Mouse (Mus musculus) heart, embryonic 10.5 days (tissue): ENCODE data around the gene Cela3b. TPM values are rescaled to one million over a fixed set of nuclear protein-coding genes. Genes with fewer than 3 reads are reported as not detected.
A peak's percentile ranks its signal among the peaks of the same experiment; 100 is the strongest.

Source experiments
- DNase-seq: peaks from one replicate; pipeline ENCODE4 v3.0.0-alpha.2; 2017; ENCODE audit warnings: low spot score
- H3K27ac ChIP-seq: fragments of 300-500 bp; sonication (generic); 2 replicates; pipeline ENCODE4 v1.5.1; 2016; ENCODE audit warnings: mild to moderate bottlenecking
- H3K27me3 ChIP-seq: fragments of 300-500 bp; sonication (generic); 2 replicates; pipeline ENCODE4 v1.6.1; 2016; ENCODE audit warnings: mild to moderate bottlenecking; ENCODE audit not compliant: poor library complexity, insufficient read depth, severe bottlenecking
- H3K36me3 ChIP-seq: fragments of 300-500 bp; sonication (generic); 2 replicates; pipeline ENCODE4 v1.6.1; 2016; ENCODE audit warnings: mild to moderate bottlenecking, moderate library complexity
- H3K4me1 ChIP-seq: fragments of 300-500 bp; sonication (generic); 2 replicates; pipeline ENCODE4 v1.6.1; 2016; ENCODE audit warnings: mild to moderate bottlenecking
- H3K4me3 ChIP-seq: fragments of 300-500 bp; sonication (generic); 2 replicates; pipeline ENCODE4 v1.5.1; 2016; ENCODE audit warnings: mild to moderate bottlenecking, moderate library complexity
- H3K9me3 ChIP-seq: fragments of 300-500 bp; sonication (generic); 2 replicates; pipeline ENCODE4 v1.6.1; 2016; ENCODE audit warnings: mild to moderate bottlenecking, moderate library complexity
- WGBS: fragments of 180-500 bp; shearing (Covaris S2); methylation state at CpG from one replicate; pipeline ENCODE4 v1.1.7; 2016; 5-methylcytosine and 5-hydroxymethylcytosine counted together
- polyA plus RNA-seq: library from polyadenylated mRNA; unstranded; fragments of >200 nt; fragmentation: Nextera tagmentation; extraction: Ambion mirVana; gene quantifications from 2 replicates; pipeline ENCODE4 v1.2.1, GENCODE M21; 2016

The Cela3b gene
- not detected in 2 replicates for polyA plus RNA-seq

DNA sequence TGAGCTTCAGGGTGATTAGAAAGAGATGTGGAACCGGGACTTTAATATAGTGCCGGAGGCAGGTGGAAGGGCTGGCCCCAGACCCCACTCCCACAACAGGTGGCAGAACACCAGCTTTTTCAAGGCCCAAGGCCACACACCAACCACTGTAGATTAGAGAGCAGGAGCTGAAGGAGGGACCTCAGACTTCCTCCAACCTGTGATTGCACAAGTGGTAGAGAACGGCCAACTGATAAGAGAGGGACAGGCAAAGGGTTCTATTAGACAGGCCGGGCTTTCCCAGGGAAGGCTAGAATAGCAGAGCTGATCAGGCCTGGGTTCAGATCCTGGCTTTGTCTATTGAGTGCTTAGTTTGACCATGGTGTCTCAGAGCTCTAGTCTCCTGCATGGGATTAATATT lies at the start of gene Cela3b:
Gene Cela3b (minus strand): TSS at position 39 of the 400 bp plus-strand sequence.
- DNase-seq, result no peak
- H3K27me3 ChIP-seq, result no peaks in the 10 kb centered on the region
- no peak within 1 kb of the TSS for H3K27ac ChIP-seq
- 53% methylated on average over 4 of the region's 4 CpGs for WGBS
- H3K36me3 ChIP-seq, result no peaks in the 10 kb centered on the region
- H3K9me3 ChIP-seq, result no peaks in the 10 kb centered on the region
- no peak within 1 kb of the TSS for H3K4me3 ChIP-seq
- H3K4me1 ChIP-seq, result peaks cover 7% of the 10 kb centered on the region; the same call in 1 of the 2 replicates

DNA sequence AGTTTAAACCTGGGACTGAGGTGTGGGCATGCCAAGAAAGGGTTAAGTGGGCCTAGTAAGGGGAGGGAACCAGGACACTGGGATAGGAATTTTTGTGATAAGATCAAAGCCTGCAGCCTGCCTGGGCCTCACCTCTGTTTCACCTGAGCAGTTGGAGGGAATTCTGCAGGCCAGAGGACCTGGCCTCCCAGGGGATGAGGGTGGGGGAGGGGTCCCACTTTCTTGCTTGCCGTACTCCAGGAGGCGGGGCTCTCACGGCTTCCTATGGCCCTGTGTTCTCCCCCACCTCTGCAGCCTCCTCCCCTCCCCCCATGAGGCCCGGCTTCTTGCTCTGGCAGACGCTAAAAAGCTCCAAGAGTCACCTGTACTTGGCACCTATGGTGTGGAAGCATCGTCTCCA lies 49.4 kb upstream of the Cela3b start:
- H3K4me1 ChIP-seq, result peaks cover 95% of the 10 kb centered on the region
- peaks cover 10% of the 10 kb centered on the region; the same call in 1 of the 2 replicates for H3K36me3 ChIP-seq
- H3K27ac ChIP-seq, result peak overlapping the region; percentile 85
- 0% methylated on average over 6 of the region's 6 CpGs for WGBS
- no peak for DNase-seq
- H3K27me3 ChIP-seq, result no peaks in the 10 kb centered on the region
- H3K9me3 ChIP-seq, result no peaks in the 10 kb centered on the region
- peak overlapping the region; percentile 36 for H3K4me3 ChIP-seq

DNA sequence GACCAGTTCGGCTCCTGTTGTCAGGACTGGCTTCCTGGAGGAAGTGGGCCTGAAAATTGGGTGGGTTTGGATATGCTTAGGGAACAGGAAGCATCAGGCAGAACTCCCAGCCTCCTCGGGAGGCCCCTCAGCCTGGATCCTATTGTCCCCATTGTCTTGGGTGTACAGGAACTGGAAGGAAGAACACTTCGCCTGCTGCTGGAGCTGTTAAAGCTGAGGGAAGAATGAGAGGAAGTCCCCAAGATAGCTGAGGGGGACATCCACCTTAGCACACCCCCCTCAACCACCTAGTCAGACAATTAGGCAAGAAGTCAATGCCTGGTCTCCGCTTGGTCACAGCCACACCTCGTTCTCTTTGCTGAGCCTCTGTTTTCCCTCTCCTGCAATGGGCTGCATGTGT lies 48.0 kb upstream of the Cela3b start:
- DNase-seq, result no peak
- 54% methylated on average over 5 of the region's 5 CpGs for WGBS
- no peaks in the 10 kb centered on the region for H3K27me3 ChIP-seq
- peak overlapping the region; percentile 85 for H3K27ac ChIP-seq
- H3K4me1 ChIP-seq, result peaks cover 95% of the 10 kb centered on the region
- H3K36me3 ChIP-seq, result peaks cover 10% of the 10 kb centered on the region; the same call in 1 of the 2 replicates
- no peaks in the 10 kb centered on the region for H3K9me3 ChIP-seq
- 0 out of 2 replicates have a peak overlapping the region, but pooled peaks have one; percentile 37 for H3K4me3 ChIP-seq

- H3K27ac ChIP-seq, result peak overlapping the region; percentile 85
- H3K4me3 ChIP-seq, result peak overlapping the region; percentile 37; the same call in 1 of the 2 replicates
- no peaks in the 10 kb centered on the region for H3K27me3 ChIP-seq
- no peak for DNase-seq
- H3K4me1 ChIP-seq, result peaks cover 100% of the 10 kb centered on the region
- 37% methylated on average over 6 of the region's 6 CpGs for WGBS
- H3K36me3 ChIP-seq, result peaks cover 13% of the 10 kb centered on the region
- H3K9me3 ChIP-seq, result no peaks in the 10 kb centered on the region
These were observed 47.3 kb upstream of the Cela3b start for GRCm38 (mm10) chr4:137477611-137478010.

GRCm38 (mm10) chr4:137476761-137477237 lies 46.5 kb upstream of the Cela3b start:
- peak overlapping the region; percentile 37 for H3K4me3 ChIP-seq
- H3K36me3 ChIP-seq, result peaks cover 9% of the 10 kb centered on the region
- 3% methylated on average over 16 of the region's 17 CpGs for WGBS
- H3K27ac ChIP-seq, result peak overlapping the region; percentile 85
- peaks cover 100% of the 10 kb centered on the region for H3K4me1 ChIP-seq
- H3K27me3 ChIP-seq, result no peaks in the 10 kb centered on the region
- DNase-seq, result no peak
- no peaks in the 10 kb centered on the region for H3K9me3 ChIP-seq

- peaks cover 9% of the 10 kb centered on the region for H3K36me3 ChIP-seq
- peak overlapping the region; percentile 85 for H3K27ac ChIP-seq
- H3K4me1 ChIP-seq, result peaks cover 100% of the 10 kb centered on the region
- H3K27me3 ChIP-seq, result no peaks in the 10 kb centered on the region
- no peak for DNase-seq
- WGBS, result 14% methylated on average over 10 of the region's 10 CpGs
- H3K4me3 ChIP-seq, result peak overlapping the region; percentile 37
- H3K9me3 ChIP-seq, result no peaks in the 10 kb centered on the region
These were observed 45.9 kb upstream of the Cela3b start for GRCm38 (mm10) chr4:137476065-137476760.

DNA sequence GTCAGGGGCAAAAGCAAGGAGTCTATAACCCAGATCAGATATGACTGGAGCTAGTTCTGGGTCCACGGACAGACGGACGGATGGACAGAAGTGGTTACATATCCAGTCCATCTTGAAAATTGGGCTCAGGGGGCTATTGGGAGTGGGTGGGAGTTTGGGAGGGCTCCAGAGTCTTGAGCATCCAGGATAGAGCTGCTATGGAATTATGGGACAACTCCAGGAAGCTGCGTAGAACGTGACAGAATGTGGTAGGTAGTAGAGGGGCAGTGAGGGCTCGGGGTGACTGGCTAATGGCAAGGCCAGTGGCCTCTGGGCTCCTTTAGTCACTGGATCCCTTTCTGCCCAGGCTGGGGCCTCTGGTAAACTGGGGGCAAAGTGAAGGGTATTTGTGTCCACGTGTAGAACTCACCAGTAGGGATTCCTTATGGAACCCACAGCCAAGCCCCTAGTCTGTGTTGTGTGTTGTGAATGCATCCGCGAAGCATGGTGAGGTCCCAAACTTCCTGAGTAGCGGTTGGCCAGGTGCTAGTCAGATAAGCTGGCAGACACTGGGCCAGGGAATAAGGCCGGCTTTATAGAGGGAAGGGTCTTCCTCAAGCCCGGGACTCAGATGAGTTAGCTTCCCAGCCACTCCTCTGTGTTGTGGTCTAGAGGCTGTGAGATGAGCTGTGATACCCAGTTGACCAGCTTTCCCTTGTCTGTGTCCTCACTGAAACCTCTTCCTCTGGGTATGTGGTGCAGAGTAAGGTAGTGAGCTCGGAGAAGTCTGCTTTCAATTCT lies 45.1 kb upstream of the Cela3b start:
- whole genome bisulfite sequencing, result 63% methylated on average over 13 of the region's 13 CpGs
- Histone ChIP-seq H3K27ac (peak overlapping the region; percentile 85), H3K36me3 (peaks cover 9% of the 10 kb centered on the region), H3K9me3 (no peaks in the 10 kb centered on the region), H3K4me3 (peak overlapping the region; percentile 37), H3K27me3 (no peaks in the 10 kb centered on the region), H3K4me1 (peaks cover 100% of the 10 kb centered on the region)
- no peak for DNase-seq

DNA sequence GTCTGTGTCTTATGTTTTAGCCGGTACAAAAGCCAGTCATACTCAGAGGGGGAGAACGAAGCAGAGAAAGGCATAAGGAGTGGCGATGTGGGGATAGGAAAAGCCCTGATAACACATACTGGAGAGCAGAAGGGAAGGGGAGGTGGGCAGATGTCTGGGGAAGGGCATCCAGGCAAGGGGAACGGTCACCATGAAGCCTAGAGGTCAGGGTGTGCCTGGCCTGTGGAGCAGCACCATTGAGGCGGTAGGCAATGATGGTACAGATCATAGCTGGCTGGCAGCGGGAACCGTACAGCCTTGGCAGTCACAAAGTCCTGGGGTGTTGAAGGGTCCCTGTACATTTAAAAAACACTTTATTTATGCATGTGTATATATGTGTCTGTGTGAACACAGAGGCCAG lies 44.4 kb upstream of the Cela3b start:
- Histone ChIP-seq H3K4me1 (peaks cover 100% of the 10 kb centered on the region), H3K27ac (peak overlapping the region; percentile 85), H3K4me3 (peak overlapping the region; percentile 37; the same call in 1 of the 2 replicates), H3K36me3 (peaks cover 9% of the 10 kb centered on the region), H3K9me3 (no peaks in the 10 kb centered on the region), H3K27me3 (no peaks in the 10 kb centered on the region)
- DNase-seq, result no peak
- 61% methylated on average over 7 of the region's 7 CpGs for WGBS

- Histone ChIP-seq H3K36me3 (peaks cover 4% of the 10 kb centered on the region), H3K27me3 (no peaks in the 10 kb centered on the region), H3K27ac (peak overlapping the region; percentile 85), H3K4me3 (peak overlapping the region; percentile 37), H3K9me3 (no peaks in the 10 kb centered on the region), H3K4me1 (peaks cover 98% of the 10 kb centered on the region)
- 18% methylated on average over 18 of the region's 18 CpGs for WGBS
- DNase-seq, result peak; percentile 86
These were observed 43.5 kb upstream of the Cela3b start for GRCm38 (mm10) chr4:137473701-137474388.

DNA sequence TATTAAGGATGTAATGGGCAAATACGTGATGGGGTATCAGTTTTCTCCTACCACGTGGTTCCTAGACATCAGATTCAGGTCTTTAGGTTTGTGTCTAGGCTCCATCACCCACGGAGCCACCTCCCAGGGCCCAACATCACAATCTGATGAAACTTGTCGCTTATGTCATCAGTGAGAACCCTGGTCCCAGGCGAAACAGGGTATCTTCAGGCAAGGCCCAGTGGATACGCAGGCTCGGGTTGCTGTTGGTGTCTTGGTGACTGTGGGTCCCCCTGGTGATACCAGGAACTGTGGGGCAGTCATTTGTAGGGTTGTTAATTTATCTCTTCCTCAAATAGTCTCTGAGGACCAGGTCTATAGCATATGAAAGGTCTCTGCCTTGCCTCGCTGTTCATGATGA lies 42.9 kb upstream of the Cela3b start:
- Histone ChIP-seq H3K27me3 (no peaks in the 10 kb centered on the region), H3K27ac (peak overlapping the region; percentile 85)
- WGBS, result 67% methylated on average over 8 of the region's 8 CpGs

DNA sequence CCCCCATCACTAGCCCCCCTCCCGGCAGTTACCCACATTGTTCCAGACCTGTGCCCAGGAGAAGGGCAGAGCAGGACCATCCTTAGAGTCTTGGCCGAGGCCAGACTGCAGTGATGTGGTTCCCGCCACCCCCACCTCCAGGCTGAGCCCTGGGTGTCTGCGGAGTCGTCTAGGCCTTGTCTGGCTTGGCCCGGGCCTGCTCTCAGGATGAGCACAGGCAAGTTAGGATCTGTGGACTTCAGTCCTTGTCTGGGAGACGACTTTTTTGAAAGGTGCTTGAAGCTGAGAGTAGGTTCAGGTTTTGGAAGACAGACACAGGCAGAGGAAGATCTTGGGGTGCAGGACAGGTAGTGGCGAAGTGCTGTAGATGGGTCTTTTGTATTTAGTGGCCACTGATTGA lies 41.0 kb upstream of the Cela3b start:
- H3K9me3 ChIP-seq, result no peaks in the 10 kb centered on the region
- H3K4me3 ChIP-seq, result peak overlapping the region; percentile 93
- H3K36me3 ChIP-seq, result peaks cover 4% of the 10 kb centered on the region
- H3K4me1 ChIP-seq, result peaks cover 92% of the 10 kb centered on the region
- no peak for DNase-seq
- WGBS, result 36% methylated on average over 8 of the region's 8 CpGs
- H3K27ac ChIP-seq, result peak overlapping the region; percentile 96
- no peaks in the 10 kb centered on the region for H3K27me3 ChIP-seq

More for the DNA sequence above, 42.9 kb upstream of the Cela3b start:
- peaks cover 4% of the 10 kb centered on the region for H3K36me3 ChIP-seq
- no peaks in the 10 kb centered on the region for H3K9me3 ChIP-seq
- no peak for DNase-seq
- H3K4me3 ChIP-seq, result peak overlapping the region; percentile 37
- H3K4me1 ChIP-seq, result peaks cover 95% of the 10 kb centered on the region

GRCm38 (mm10) chr4:137470701-137471317 lies 40.5 kb upstream of the Cela3b start:
- Histone ChIP-seq H3K27ac (peak overlapping the region; percentile 96), H3K4me3 (peak overlapping the region; percentile 93), H3K4me1 (peaks cover 86% of the 10 kb centered on the region), H3K27me3 (no peaks in the 10 kb centered on the region), H3K36me3 (peaks cover 4% of the 10 kb centered on the region), H3K9me3 (no peaks in the 10 kb centered on the region)
- 31% methylated on average over 9 of the region's 9 CpGs for WGBS
- DNase-seq, result no peak
